Mouse (Mus musculus) MEL (cell line): Measurements from ENCODE around the gene Galnt2. TPM values are rescaled to one million over a fixed set of nuclear protein-coding genes. Genes with fewer than 3 reads are reported as not detected.

Experiments
- DNase-seq: peaks from one replicate; pipeline ENCODE4 v3.0.0; 2011; ENCODE audit warnings: low read depth, low spot score
- H3K27ac ChIP-seq: 2 replicates; pipeline ENCODE4 v1.5.1; 2012; ENCODE audit warnings: low read depth, mild to moderate bottlenecking, control low read depth, low read length, moderate library complexity; ENCODE audit not compliant: control insufficient read depth
- H3K27me3 ChIP-seq, 2 experiments: fragments of 150-350 bp in 1 of 2; sonication (generic) in 1 of 2; 2 replicates each; pipeline ENCODE4 v1.6.1; 2012; ENCODE audit warnings: low read length in 2 of 2, mild to moderate bottlenecking in 2 of 2, improper control_type of control experiment in 1 of 2, moderate library complexity in 1 of 2; ENCODE audit not compliant: insufficient read depth in 2 of 2, control insufficient read depth in 1 of 2
- H3K36me3 ChIP-seq, 2 experiments: 2 replicates each; pipeline ENCODE4 v1.6.1; 2012 to 2014; ENCODE audit warnings: low read length in 2 of 2, improper control_type of control experiment in 1 of 2, inconsistent platforms in 1 of 2, mild to moderate bottlenecking in 1 of 2; ENCODE audit not compliant: insufficient read depth in 2 of 2, control insufficient read depth in 1 of 2
- H3K4me1 ChIP-seq, 2 experiments: fragments of 150-350 bp in 1 of 2; sonication (generic) in 1 of 2; 2 replicates each; pipeline ENCODE4 v1.6.1; 2012; ENCODE audit warnings: low read length in 2 of 2, improper control_type of control experiment in 1 of 2, mild to moderate bottlenecking in 1 of 2; ENCODE audit not compliant: insufficient read depth in 2 of 2, control insufficient read depth in 1 of 2
- H3K4me3 ChIP-seq, 2 experiments: fragments of 150-350 bp in 1 of 2; sonication (generic) in 1 of 2; 2 replicates each; pipeline ENCODE4 v1.5.1; 2012; ENCODE audit warnings: low read depth in 2 of 2, low read length in 2 of 2, mild to moderate bottlenecking in 2 of 2, moderate library complexity in 2 of 2, control low read depth in 1 of 2, improper control_type of control experiment in 1 of 2; ENCODE audit not compliant: control insufficient read depth in 1 of 2, insufficient read depth in 1 of 2
- H3K79me2 ChIP-seq: 2 replicates; pipeline ENCODE4 v1.6.1; 2012; ENCODE audit warnings: mild to moderate bottlenecking, low read length, moderate library complexity; ENCODE audit not compliant: control insufficient read depth, poor library complexity, insufficient read depth
- H3K9ac ChIP-seq: 2 replicates; pipeline ENCODE4 v1.6.1; 2012; ENCODE audit warnings: low read depth, mild to moderate bottlenecking, control low read depth, low read length, moderate library complexity; ENCODE audit not compliant: control insufficient read depth, poor library complexity, severe bottlenecking
- H3K9me3 ChIP-seq: fragments of 150-350 bp; sonication (generic); replicated peaks from 2 replicates; pipeline ENCODE4 v1.6.1; 2012; ENCODE audit warnings: mild to moderate bottlenecking, low read length, improper control_type of control experiment, moderate library complexity; ENCODE audit not compliant: insufficient read depth
- BHLHE40 ChIP-seq: IDR thresholded peaks from 2 replicates; pipeline ENCODE4 v1.6.1; 2012; ENCODE audit warnings: low read depth, mild to moderate bottlenecking, inconsistent platforms, low read length, improper control_type of control experiment, borderline replicate concordance
- CHD1 ChIP-seq: IDR thresholded peaks from 2 replicates; pipeline ENCODE4 v1.6.1; 2012; ENCODE audit warnings: low read depth, mild to moderate bottlenecking, inconsistent platforms, low read length, improper control_type of control experiment
- ELF1 ChIP-seq: IDR thresholded peaks from 2 replicates; pipeline ENCODE4 v1.6.1; 2014; ENCODE audit warnings: low read depth, mild to moderate bottlenecking, inconsistent platforms, low read length, improper control_type of control experiment, moderate library complexity
- ETS1 ChIP-seq: IDR thresholded peaks from 2 replicates; pipeline ENCODE4 v1.6.1; 2012; ENCODE audit warnings: low read depth, mild to moderate bottlenecking, inconsistent platforms, low read length, improper control_type of control experiment, moderate library complexity
- GATA1 ChIP-seq: IDR thresholded peaks from 2 replicates; pipeline ENCODE4 v1.6.1; 2011; ENCODE audit warnings: low read depth, low read length, improper control_type of control experiment
- JUND ChIP-seq: IDR thresholded peaks from 2 replicates; pipeline ENCODE4 v1.6.1; 2011; ENCODE audit warnings: low read depth, mild to moderate bottlenecking, improper control_type of control experiment, low read length
- KAT2A ChIP-seq: conservative IDR thresholded peaks from 2 replicates; pipeline ENCODE4 v1.6.1; 2012; ENCODE audit warnings: low read depth, low read length, improper control_type of control experiment, inconsistent platforms
- MAZ ChIP-seq: IDR thresholded peaks from 2 replicates; pipeline ENCODE4 v1.6.1; 2012; ENCODE audit warnings: low read depth, mild to moderate bottlenecking, inconsistent platforms, low read length, improper control_type of control experiment
- MEF2A ChIP-seq: IDR thresholded peaks from 2 replicates; pipeline ENCODE4 v1.6.1; 2014; ENCODE audit warnings: low read depth, mild to moderate bottlenecking, inconsistent platforms, low read length, improper control_type of control experiment; ENCODE audit not compliant: poor library complexity, insufficient replicate concordance, severe bottlenecking; ENCODE audit errors: extremely low read depth
- MXI1 ChIP-seq: IDR thresholded peaks from 2 replicates; pipeline ENCODE4 v1.6.1; 2011; ENCODE audit warnings: mild to moderate bottlenecking, low read depth, low read length, improper control_type of control experiment
- MYC ChIP-seq: IDR thresholded peaks from 2 replicates; pipeline ENCODE4 v1.6.1; 2011; ENCODE audit warnings: low read depth, mild to moderate bottlenecking, low read length, improper control_type of control experiment, moderate library complexity
- NELFE ChIP-seq: IDR thresholded peaks from 2 replicates; pipeline ENCODE4 v1.6.1; 2011; ENCODE audit warnings: low read depth, low read length, improper control_type of control experiment
- POLR2A ChIP-seq, 2 experiments: IDR thresholded peaks; 2 replicates each; pipeline ENCODE4 v1.6.1; 2011 to 2012; ENCODE audit warnings: low read length in 2 of 2, mild to moderate bottlenecking in 2 of 2, control low read depth in 1 of 2, improper control_type of control experiment in 1 of 2, low read depth in 1 of 2, moderate library complexity in 1 of 2; ENCODE audit not compliant: control insufficient read depth in 1 of 2, insufficient read depth in 1 of 2, poor library complexity in 1 of 2
- POLR2AphosphoS2 ChIP-seq: IDR thresholded peaks from 2 replicates; pipeline ENCODE4 v1.6.1; 2011; ENCODE audit warnings: low read length, improper control_type of control experiment
- POLR2AphosphoS5 ChIP-seq: IDR thresholded peaks from 2 replicates; pipeline ENCODE4 v1.6.1; 2012; ENCODE audit warnings: low read depth, borderline replicate concordance, mild to moderate bottlenecking, inconsistent platforms, low read length, moderate library complexity, mixed read lengths
- RAD21 ChIP-seq: IDR thresholded peaks from 2 replicates; pipeline ENCODE4 v1.6.1; 2011; ENCODE audit warnings: mild to moderate bottlenecking, low read depth, low read length, improper control_type of control experiment
- SMC3 ChIP-seq: IDR thresholded peaks from 2 replicates; pipeline ENCODE4 v1.6.1; 2011; ENCODE audit warnings: low read depth, low read length, improper control_type of control experiment
- USF1 ChIP-seq: IDR thresholded peaks from 2 replicates; pipeline ENCODE4 v1.6.1; 2014; ENCODE audit warnings: low read depth, mild to moderate bottlenecking, inconsistent platforms, low read length, improper control_type of control experiment, moderate library complexity
- ZC3H11A ChIP-seq: IDR thresholded peaks from 2 replicates; pipeline ENCODE4 v1.6.1; 2012; ENCODE audit warnings: low read depth, mild to moderate bottlenecking, inconsistent platforms, low read length, improper control_type of control experiment
- polyA plus RNA-seq, 2 experiments: library from polyadenylated mRNA; stranded (reverse) in 1 of 2; unstranded in 1 of 2; fragments of >175 nt in 1 of 2; fragments of >200 nt in 1 of 2; gene quantifications; 2 replicates each; pipeline versions ENCODE4 v1.2.1 to v1.2.4; 2012; ENCODE audit warnings: low replicate concordance in 2 of 2, low read depth in 1 of 2; ENCODE audit not compliant: insufficient read length in 2 of 2, insufficient read depth in 1 of 2, missing spikeins in 1 of 2
- total RNA-seq: library from RNA; depleted of rRNA; stranded (reverse); fragments of 300-350 nt; gene quantifications from 2 replicates; pipeline ENCODE4 v1.2.3, GENCODE M21; 2012

Galnt2 gene
- total and polyA plus RNA-seq, 3 experiments, result 12.0 to 14.5 TPM; not detected in 1

GRCm38 (mm10) chr8:124234496-124234895, 3.3 kb downstream of the Galnt2 start:
- Histone ChIP-seq H3K27ac (no peak overlapping the region), H3K4me3 (no peak overlapping the region), H3K79me2 (peaks cover 2% of the 10 kb centered on the region; the same call in 1 of the 2 replicates), H3K27me3 (no peaks in the 10 kb centered on the region), H3K4me1 (peaks cover 0 to 6% of the 10 kb centered on the region in 2 experiments; a peak in 2 of 4 replicates), H3K36me3 (no peaks in the 10 kb centered on the region), H3K9ac (no peak overlapping the region), H3K9me3 (no peaks in the 10 kb centered on the region)
- DNase-seq, result no peak
- TF ChIP-seq KAT2A (no peak), MYC (no peak), NELFE (no peak), MEF2A (no peak), MXI1 (no peak), SMC3 (no peak), RAD21 (no peak), ZC3H11A (no peak), BHLHE40 (no peak)

- DNase-seq, result no peak
- H3K79me2 ChIP-seq, result peaks cover 2% of the 10 kb centered on the region; the same call in 1 of the 2 replicates
- TF ChIP-seq ELF1 (no peak), USF1 (no peak), ETS1 (no peak), POLR2A (IDR thresholded peaks at IDR 0.05; ENCODE audit: control insufficient read depth in 1 of 2, insufficient read depth in 1 of 2, low read depth in 1 of 2, low read length in 2 of 2, poor library complexity in 1 of 2) (no peak), MAZ (no peak), MYC (no peak), JUND (no peak), GATA1 (no peak), CHD1 (no peak), POLR2AphosphoS5 (no peak), POLR2AphosphoS2 (no peak)
- H3K4me3 ChIP-seq, result no peak overlapping the region
- H3K36me3 ChIP-seq, result no peaks in the 10 kb centered on the region
- H3K4me1 ChIP-seq, result 0 out of 4 replicates have a peak, but pooled peaks cover 0 to 2% of the 10 kb centered on the region in 2 experiments
- H3K27me3 ChIP-seq, result no peaks in the 10 kb centered on the region
- no peaks in the 10 kb centered on the region for H3K9me3 ChIP-seq
- H3K27ac ChIP-seq, result no peak overlapping the region
- no peak overlapping the region for H3K9ac ChIP-seq
These were observed 4.3 kb downstream of the Galnt2 start for GRCm38 (mm10) chr8:124235536-124235935.
